Mouse (Mus musculus) CH12.LX (cell line): ENCODE results near the gene Abcc5. TPM values are rescaled to one million over a fixed set of nuclear protein-coding genes. Genes with fewer than 3 reads are reported as not detected.

Experiments
- DNase-seq: peaks from one replicate; pipeline ENCODE4 v3.0.0-alpha.2; 2013; ENCODE audit errors: extremely low read depth
- H3K27ac ChIP-seq: 2 replicates; pipeline ENCODE4 v1.5.1; 2012; ENCODE audit warnings: low read depth, mild to moderate bottlenecking, control low read depth, moderate library complexity; ENCODE audit not compliant: insufficient read depth
- H3K27me3 ChIP-seq: replicated peaks from 2 replicates; pipeline ENCODE3; 2012; ENCODE audit warnings: inconsistent platforms
- H3K36me3 ChIP-seq, 2 experiments: replicated peaks in 1 of 2; 2 replicates each; pipeline versions ENCODE3 to v1.6.1; 2012; ENCODE audit warnings: inconsistent platforms in 1 of 2, low read length in 1 of 2, mild to moderate bottlenecking in 1 of 2, mixed read lengths in 1 of 2, moderate library complexity in 1 of 2; ENCODE audit not compliant: control insufficient read depth in 1 of 2, insufficient read depth in 1 of 2
- H3K4me1 ChIP-seq, 2 experiments: 2 replicates each; pipeline ENCODE4 v1.6.1; 2012; ENCODE audit warnings: inconsistent platforms in 1 of 2, moderate library complexity in 1 of 2; ENCODE audit not compliant: insufficient read depth in 2 of 2, control insufficient read depth in 1 of 2
- H3K4me2 ChIP-seq: 2 replicates; pipeline ENCODE4 v1.6.1; 2012; ENCODE audit warnings: low read depth, mild to moderate bottlenecking, control low read depth; ENCODE audit not compliant: poor library complexity, insufficient read depth, severe bottlenecking
- H3K4me3 ChIP-seq, 3 experiments: fragments of 150-350 bp in 1 of 3; sonication (generic) in 1 of 3; replicated peaks in 1 of 3; 2 replicates each; pipeline versions ENCODE3 to v1.5.1; 2011 to 2012; ENCODE audit warnings: low read depth in 2 of 3, low read length in 2 of 3, mild to moderate bottlenecking in 2 of 3, moderate library complexity in 2 of 3, control low read depth in 1 of 3, improper control_type of control experiment in 1 of 3, inconsistent platforms in 1 of 3, mixed read lengths in 1 of 3; ENCODE audit not compliant: poor library complexity in 1 of 3
- H3K79me2 ChIP-seq: replicated peaks from 2 replicates; pipeline ENCODE4 v1.6.1; 2012; ENCODE audit warnings: mild to moderate bottlenecking, moderate library complexity; ENCODE audit not compliant: control insufficient read depth, poor library complexity, insufficient read depth, severe bottlenecking; ENCODE audit errors: extremely low read depth
- H3K9ac ChIP-seq: 2 replicates; pipeline ENCODE4 v1.6.1; 2012; ENCODE audit warnings: low read depth, mild to moderate bottlenecking, control low read depth, moderate library complexity; ENCODE audit not compliant: insufficient read depth
- H3K9me3 ChIP-seq: replicated peaks from 2 replicates; pipeline ENCODE3; 2012; ENCODE audit warnings: low read length, inconsistent platforms, mixed read lengths
- CHD2 ChIP-seq: IDR thresholded peaks from 2 replicates; pipeline ENCODE4 v1.6.1; 2011; ENCODE audit warnings: low read length, improper control_type of control experiment
- CTCF ChIP-seq, 2 experiments: IDR thresholded peaks in 1 of 2; conservative IDR thresholded peaks in 1 of 2; 2 replicates each; pipeline ENCODE4 v1.5.1; 2011 to 2012; ENCODE audit warnings: low read depth in 2 of 2, low read length in 2 of 2, improper control_type of control experiment in 1 of 2, inconsistent platforms in 1 of 2, mild to moderate bottlenecking in 1 of 2, moderate library complexity in 1 of 2
- ETS1 ChIP-seq: conservative IDR thresholded peaks from 2 replicates; pipeline ENCODE4 v1.6.1; 2012; ENCODE audit warnings: low read depth, mild to moderate bottlenecking, inconsistent platforms, low read length, improper control_type of control experiment, moderate library complexity
- GABPA ChIP-seq: IDR thresholded peaks from 2 replicates; pipeline ENCODE4 v1.6.1; 2012; ENCODE audit warnings: low read depth, low read length, improper control_type of control experiment, inconsistent platforms; ENCODE audit not compliant: insufficient replicate concordance
- HCFC1 ChIP-seq: IDR thresholded peaks from 2 replicates; pipeline ENCODE4 v1.6.1; 2012; ENCODE audit warnings: low read depth, mild to moderate bottlenecking, inconsistent platforms, low read length, improper control_type of control experiment
- KAT2A ChIP-seq: IDR thresholded peaks from 2 replicates; pipeline ENCODE4 v1.6.1; 2012; ENCODE audit warnings: low read length, improper control_type of control experiment, inconsistent platforms; ENCODE audit not compliant: insufficient replicate concordance
- MAFK ChIP-seq: IDR thresholded peaks from 2 replicates; pipeline ENCODE4 v1.6.1; 2011; ENCODE audit warnings: low read length, improper control_type of control experiment; ENCODE audit not compliant: insufficient replicate concordance
- MAX ChIP-seq: IDR thresholded peaks from 2 replicates; pipeline ENCODE4 v1.6.1; 2011; ENCODE audit warnings: low read length, improper control_type of control experiment
- MAZ ChIP-seq: IDR thresholded peaks from 2 replicates; pipeline ENCODE4 v1.6.1; 2012; ENCODE audit warnings: low read depth, mild to moderate bottlenecking, inconsistent platforms, low read length, improper control_type of control experiment, moderate library complexity
- NRF1 ChIP-seq: IDR thresholded peaks from 2 replicates; pipeline ENCODE4 v1.6.1; 2014; ENCODE audit warnings: low read depth, mild to moderate bottlenecking, inconsistent platforms, low read length, improper control_type of control experiment, moderate library complexity
- POLR2A ChIP-seq: IDR thresholded peaks from 2 replicates; pipeline ENCODE4 v1.6.1; 2011; ENCODE audit warnings: low read depth, mild to moderate bottlenecking, improper control_type of control experiment, low read length
- POLR2AphosphoS2 ChIP-seq: IDR thresholded peaks from 2 replicates; pipeline ENCODE4 v1.6.1; 2011; ENCODE audit warnings: low read depth, low read length, improper control_type of control experiment
- RAD21 ChIP-seq: IDR thresholded peaks from 2 replicates; pipeline ENCODE4 v1.6.1; 2011; ENCODE audit warnings: low read depth, mild to moderate bottlenecking, low read length, improper control_type of control experiment, moderate library complexity
- SIN3A ChIP-seq: IDR thresholded peaks from 2 replicates; pipeline ENCODE4 v1.6.1; 2012; ENCODE audit warnings: low read length, improper control_type of control experiment, inconsistent platforms
- TBP ChIP-seq: conservative IDR thresholded peaks from 2 replicates; pipeline ENCODE4 v1.6.1; 2011; ENCODE audit warnings: low read depth, low read length, improper control_type of control experiment
- TCF12 ChIP-seq: IDR thresholded peaks from 2 replicates; pipeline ENCODE4 v1.6.1; 2014; ENCODE audit warnings: low read depth, mild to moderate bottlenecking, inconsistent platforms, low read length, improper control_type of control experiment
- UBTF ChIP-seq: IDR thresholded peaks from 2 replicates; pipeline ENCODE4 v1.6.1; 2012; ENCODE audit warnings: low read depth, mild to moderate bottlenecking, inconsistent platforms, low read length, improper control_type of control experiment, moderate library complexity
- USF1 ChIP-seq: IDR thresholded peaks from 2 replicates; pipeline ENCODE4 v1.6.1; 2014; ENCODE audit warnings: low read depth, mild to moderate bottlenecking, inconsistent platforms, low read length, improper control_type of control experiment
- ZKSCAN1 ChIP-seq: IDR thresholded peaks from 2 replicates; pipeline ENCODE4 v1.6.1; 2012; ENCODE audit warnings: low read depth, inconsistent platforms, low read length, improper control_type of control experiment, borderline replicate concordance
- dilution Hi-C: fragments of 300-500 bp; cut with MboI; formaldehyde crosslinking; loops from 2 replicates; pipeline ENCODE4 v1.14.3; 2020; ENCODE audit warnings: low sequenced_read_pairs; ENCODE audit not compliant: extremely low pct_unique_long_range_greater_than_20kb, extremely low pct_ligation_motif_present
- in situ Hi-C: fragments of 300-500 bp; cut with MboI; formaldehyde crosslinking; loops from 3 replicates; pipeline ENCODE4 v1.14.3; 2019; ENCODE audit warnings: low sequenced_read_pairs, low pct_ligation_motif_present, low pct_unique_long_range_greater_than_20kb, mixed read lengths
- polyA plus RNA-seq: library from polyadenylated mRNA; unstranded; fragments of >175 nt; gene quantifications from 2 replicates; pipeline ENCODE4 v1.2.1, GENCODE M21; 2012; ENCODE audit warnings: low read depth; ENCODE audit not compliant: insufficient read length
- total RNA-seq, 2 experiments: library from RNA; depleted of rRNA; stranded (reverse); fragments of 300-350 nt in 1 of 2; fragments of >200 nt in 1 of 2; gene quantifications; 2 replicates each; pipeline ENCODE4 v1.2.3; 2012 to 2014

Gene Abcc5
- total and polyA plus RNA-seq, 3 experiments = 23.4 to 28.6 (median 23.8) TPM

GRCm38 (mm10) chr16:20375341-20375740 lies 50.9 kb downstream of the Abcc5 start:
- Histone ChIP-seq H3K4me2 (no peak overlapping the region), H3K36me3 (peaks cover 4 to 75% of the 10 kb centered on the region in 2 experiments), H3K79me2 (no peaks in the 10 kb centered on the region), H3K27me3 (no peaks in the 10 kb centered on the region), H3K4me1 (peaks cover 0 to 22% of the 10 kb centered on the region in 2 experiments; a peak in 2 of 4 replicates), H3K27ac (no peak overlapping the region), H3K9me3 (no peaks in the 10 kb centered on the region), H3K4me3 (no peak overlapping the region), H3K9ac (no peak overlapping the region)
- TF ChIP-seq ZKSCAN1 (no peak), HCFC1 (no peak), TBP (no peak), TCF12 (no peak), UBTF (no peak), MAFK (no peak), POLR2AphosphoS2 (no peak), SIN3A (no peak)
- dilution Hi-C loops (no loop called here), in situ Hi-C loops (no loop called here)
- DNase-seq = no peak

GRCm38 (mm10) chr16:20371731-20372130 lies 54.5 kb downstream of the Abcc5 start:
- Histone ChIP-seq H3K9me3 (no peaks in the 10 kb centered on the region), H3K79me2 (no peaks in the 10 kb centered on the region), H3K27me3 (no peaks in the 10 kb centered on the region), H3K27ac (no peak overlapping the region), H3K4me3 (no peak overlapping the region), H3K9ac (no peak overlapping the region), H3K36me3 (peaks cover 7 to 82% of the 10 kb centered on the region in 2 experiments), H3K4me1 (peaks cover 0 to 22% of the 10 kb centered on the region in 2 experiments; a peak in 2 of 4 replicates), H3K4me2 (no peak overlapping the region)
- dilution Hi-C loops (no loop called here), in situ Hi-C loops (no loop called here)
- TF ChIP-seq MAFK (no peak), KAT2A (no peak), CTCF (conservative IDR thresholded peaks at IDR 0.05 in 1 of 2, IDR thresholded peaks at IDR 0.05 in 1 of 2; ENCODE audit: low read depth in 2 of 2, low read length in 2 of 2) (no peak), MAX (no peak), UBTF (no peak), ZKSCAN1 (no peak), ETS1 (no peak), USF1 (no peak), MAZ (no peak), CHD2 (no peak), NRF1 (no peak), RAD21 (no peak), GABPA (no peak), POLR2A (no peak), POLR2AphosphoS2 (no peak)
- no peak for DNase-seq
